ENCODE assay signal across 9 mouse cellular contexts in the genomic region with DNA sequence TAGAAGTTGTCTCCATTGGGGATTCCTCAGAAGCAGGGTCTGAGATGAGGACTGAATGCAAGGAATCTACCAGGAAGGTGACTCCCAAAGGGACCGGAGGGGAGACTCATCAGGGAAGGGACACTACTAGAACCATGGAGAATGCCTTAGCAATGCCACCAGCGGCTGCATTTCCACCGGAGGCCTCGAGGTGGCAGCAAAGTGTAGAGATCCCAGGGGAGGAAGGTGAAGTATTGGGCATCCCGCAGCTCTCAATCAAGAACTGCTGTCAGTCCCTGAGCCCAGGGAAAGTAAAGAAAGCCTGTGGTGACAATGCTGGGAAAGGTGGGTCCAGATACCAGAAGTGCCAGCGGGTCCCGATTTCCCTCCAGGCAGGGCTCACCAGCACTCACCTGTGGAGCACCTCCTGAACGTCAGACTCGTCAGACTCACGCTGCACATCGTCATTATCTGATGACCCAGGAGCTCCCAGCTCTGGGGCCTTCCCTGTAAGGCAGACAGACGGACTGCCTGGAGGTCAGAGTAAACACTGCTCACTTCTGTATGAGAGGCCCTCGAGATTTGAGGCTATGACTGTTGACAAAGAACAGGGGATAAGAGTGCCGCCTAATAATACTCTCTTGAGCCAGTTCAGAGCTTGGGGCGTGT.
DNase-seq lines count a peak whose midpoint lies in the region; ATAC-seq and TF ChIP-seq lines count a peak whose summit lies in the region.
"Had no signal": no experiment of that assay in that cellular context is flagged by ENCODE, and none has a peak within 500 bp of the region (broad histone marks: within the 10 kb centered on the region; RNA-seq: fewer than 3 reads in every experiment).

No protein-coding gene starts in this region.

- no peaks in the 10 kb centered on the region for H3K9me3 ChIP-seq in kidney, postnatal 0 days (replicated peaks; ENCODE audit: low read length)
- no peaks in the 10 kb centered on the region for H3K9me3 ChIP-seq in liver, embryonic 13.5 days (replicated peaks)
- H3K9me3 ChIP-seq: heart, embryonic 15.5 days had no signal

- H3K27ac ChIP-seq in kidney, postnatal 0 days: no peak overlapping the region
- peak overlapping the region; percentile 86 for H3K27ac ChIP-seq in liver, embryonic 13.5 days
- no peak overlapping the region for H3K27ac ChIP-seq in thymus, adult 2 months (ENCODE audit: control insufficient read depth, insufficient read depth, low read length)
- H3K27ac ChIP-seq: heart, embryonic 15.5 days had no signal

- WGBS in kidney, postnatal 0 days: 19% methylated on average over 15 of the region's 15 CpGs
- 12% methylated on average over 15 of the region's 15 CpGs for WGBS in liver, embryonic 13.5 days (ENCODE audit: insufficient replicate concordance)
- 33% methylated on average over 15 of the region's 15 CpGs for WGBS in thymus, adult 2 months

- DNase-seq in CD4-positive, CD25-positive, alpha-beta regulatory T cell, adult 2 months (ENCODE audit: low read depth, low spot score): peak; percentile 81
- peak; percentile 52 for DNase-seq in adrenal gland, adult 8-10 months
- DNase-seq in embryo, embryonic 11 days: peak; percentile 81
- DNase-seq in gastrocnemius, postnatal 36 days: peak; percentile 70 to 72
- peak; percentile 84 for DNase-seq in kidney, postnatal 0 days (ENCODE audit: low spot score)
- peak; percentile 66 for DNase-seq in liver, embryonic 13.5 days
- peak; percentile 70 for DNase-seq in ovary, postnatal 10 days (ENCODE audit: low spot score)
- DNase-seq in thymus, adult 2 months: peak; percentile 79

- H3K36me3 ChIP-seq in kidney, postnatal 0 days (ENCODE audit: insufficient read depth, low read length): no peaks in the 10 kb centered on the region
- no peaks in the 10 kb centered on the region for H3K36me3 ChIP-seq in liver, embryonic 13.5 days
- H3K36me3 ChIP-seq in thymus, adult 2 months (ENCODE audit: control insufficient read depth, insufficient read depth, low read length): no peaks in the 10 kb centered on the region
- H3K36me3 ChIP-seq: heart, embryonic 15.5 days had no signal

- no peak overlapping the region for H3K9ac ChIP-seq in kidney, postnatal 0 days (ENCODE audit: low read depth, low read length)
- peak overlapping the region; percentile 30; the same call in 1 of the 2 replicates for H3K9ac ChIP-seq in liver, embryonic 13.5 days
- H3K9ac ChIP-seq: heart, embryonic 15.5 days had no signal

- peak; percentile 87 for TF ChIP-seq CTCF in kidney, postnatal 0 days (IDR thresholded peaks at IDR 0.05; ENCODE audit: low read depth)
- TF ChIP-seq CTCF in thymus, adult 2 months (IDR thresholded peaks at IDR 0.05; ENCODE audit: borderline replicate concordance, control insufficient read depth, extremely low read depth, insufficient read depth, low read length, poor library complexity): peak; percentile 66; the same call in 1 of the 2 replicates

- H3K27me3 ChIP-seq in kidney, postnatal 0 days (ENCODE audit: insufficient read depth, low read length): no peaks in the 10 kb centered on the region
- H3K27me3 ChIP-seq in liver, embryonic 13.5 days: peaks cover 11% of the 10 kb centered on the region
- no peaks in the 10 kb centered on the region; the same call in 1 of the 2 replicates for H3K27me3 ChIP-seq in thymus, adult 2 months (ENCODE audit: control insufficient read depth, insufficient read depth, low read length)
- H3K27me3 ChIP-seq: heart, embryonic 15.5 days had no signal

- H3K4me2 ChIP-seq in kidney, postnatal 0 days (ENCODE audit: low read length): no peak overlapping the region
- H3K4me2 ChIP-seq in liver, embryonic 13.5 days: peak overlapping the region; percentile 64
- H3K4me2 ChIP-seq: heart, embryonic 15.5 days had no signal

- no peaks in the 10 kb centered on the region for H3K4me1 ChIP-seq in kidney, postnatal 0 days (replicated peaks; ENCODE audit: insufficient read depth, low read length)
- peaks cover 63% of the 10 kb centered on the region for H3K4me1 ChIP-seq in liver, embryonic 13.5 days (replicated peaks)
- H3K4me1 ChIP-seq in thymus, adult 2 months (replicated peaks; ENCODE audit: control insufficient read depth, insufficient read depth, low read length): no peaks in the 10 kb centered on the region

- TF ChIP-seq POLR2A in thymus, adult 2 months (IDR thresholded peaks at IDR 0.05; ENCODE audit: control insufficient read depth, extremely low read depth, insufficient read depth, low read length, poor library complexity): no peak

- intact Hi-C loops in gastrocnemius, postnatal 36 days (cut with DNase I): loop anchor here (5.0 kb wide), 2 partner anchors 45 to 220 kb away; no protein-coding TSS in a partner anchor

- H3K4me3 ChIP-seq in kidney, postnatal 0 days (replicated peaks; ENCODE audit: low read depth, low read length): no peak overlapping the region
- H3K4me3 ChIP-seq in liver, embryonic 13.5 days (replicated peaks): peak overlapping the region; percentile 37
- no peak overlapping the region for H3K4me3 ChIP-seq in thymus, adult 2 months (ENCODE audit: control insufficient read depth, insufficient read depth, low read length)
- H3K4me3 ChIP-seq: heart, embryonic 15.5 days had no signal

- no peak for ATAC-seq in kidney, postnatal 0 days (replicated peaks; ENCODE audit: low FRiP score, low read depth)
- peak; percentile 74 for ATAC-seq in liver, embryonic 13.5 days (ENCODE audit: low read depth)
